Mouse (Mus musculus) lung, postnatal 0 days (tissue): ENCODE data around the gene Wfdc17. TPM values are rescaled to one million over a fixed set of nuclear protein-coding genes. Genes with fewer than 3 reads are reported as not detected.
A peak's percentile ranks its signal among the peaks of the same experiment; 100 is the strongest.

ENCODE experiments used
- ATAC-seq: fragments of 200-750 bp; cut with Nextera tagmentation; 2 replicates; pipeline ENCODE4 v1.8.0; 2017; ENCODE audit warnings: moderate library complexity
- DNase-seq: peaks from one replicate; pipeline ENCODE4 v3.0.0-alpha.2; 2016; ENCODE audit warnings: low spot score
- H3K27ac ChIP-seq: fragments of 300-500 bp; sonication (generic); 2 replicates; pipeline ENCODE4 v1.5.1; 2014; ENCODE audit warnings: antibody characterized with exemption, mild to moderate bottlenecking, low read length, mixed read lengths
- H3K27me3 ChIP-seq: fragments of 300-500 bp; sonication (generic); replicated peaks from 2 replicates; pipeline ENCODE4 v1.6.1; 2014; ENCODE audit warnings: low read length, mixed read lengths; ENCODE audit not compliant: insufficient read depth
- H3K36me3 ChIP-seq: fragments of 300-500 bp; sonication (generic); 2 replicates; pipeline ENCODE4 v1.6.1; 2014; ENCODE audit warnings: low read length, mixed read lengths; ENCODE audit not compliant: insufficient read depth
- H3K4me1 ChIP-seq: fragments of 300-500 bp; sonication (generic); 2 replicates; pipeline ENCODE4 v1.6.1; 2014; ENCODE audit warnings: antibody characterized with exemption, low read depth, low read length, mixed read lengths; ENCODE audit not compliant: insufficient read depth
- H3K4me2 ChIP-seq: fragments of 300-500 bp; sonication (generic); replicated peaks from 2 replicates; pipeline ENCODE4 v1.6.1; 2014; ENCODE audit warnings: low read depth, mild to moderate bottlenecking, low read length, moderate library complexity, mixed read lengths
- H3K4me3 ChIP-seq: fragments of 300-500 bp; sonication (generic); 2 replicates; pipeline ENCODE4 v1.5.1; 2014; ENCODE audit warnings: low read depth, low read length
- H3K9ac ChIP-seq: fragments of 300-500 bp; sonication (generic); replicated peaks from 2 replicates; pipeline ENCODE4 v1.6.1; 2014; ENCODE audit warnings: low read depth, mild to moderate bottlenecking
- H3K9me3 ChIP-seq: fragments of 300-500 bp; sonication (generic); 2 replicates; pipeline ENCODE4 v1.6.1; 2016; ENCODE audit warnings: low read length, mixed read lengths
- CTCF ChIP-seq: IDR thresholded peaks from 2 replicates; pipeline ENCODE4 v1.5.1; 2016; ENCODE audit warnings: antibody characterized with exemption, mild to moderate bottlenecking
- EP300 ChIP-seq: IDR thresholded peaks from 2 replicates; pipeline ENCODE4 v1.6.1; 2016; ENCODE audit warnings: antibody characterized with exemption, mild to moderate bottlenecking, control low read depth
- WGBS: fragments of 180-500 bp; shearing (Covaris S2); extraction: QIAGEN DNeasy Blood & Tissue Kit; methylation state at CpG from one replicate; pipeline ENCODE4 v1.1.7; 2014; 5-methylcytosine and 5-hydroxymethylcytosine counted together
- polyA plus RNA-seq: library from polyadenylated mRNA; unstranded; fragments of >200 nt; fragmentation: Nextera tagmentation; extraction: Ambion mirVana; gene quantifications from 2 replicates; pipeline ENCODE4 v1.2.1, GENCODE M21; 2015

Wfdc17 gene
- polyA plus RNA-seq, 1 experiment from 2014 or later, result 27.1 TPM

- DNase-seq (no peak), ATAC-seq (no peak)
- 68% methylated on average over 2 of the region's 2 CpGs for WGBS
- Histone ChIP-seq H3K4me3 (no peak overlapping the region), H3K4me2 (no peak overlapping the region), H3K4me1 (no peaks in the 10 kb centered on the region), H3K36me3 (no peaks in the 10 kb centered on the region), H3K9ac (no peak overlapping the region), H3K27ac (no peak overlapping the region), H3K9me3 (no peaks in the 10 kb centered on the region), H3K27me3 (no peaks in the 10 kb centered on the region; the same call in 1 of the 2 replicates)
- TF ChIP-seq EP300 (no peak), CTCF (no peak)
Observed at GRCm38 (mm10) chr11:83735881-83736280, 32.1 kb downstream of the Wfdc17 start.

DNA sequence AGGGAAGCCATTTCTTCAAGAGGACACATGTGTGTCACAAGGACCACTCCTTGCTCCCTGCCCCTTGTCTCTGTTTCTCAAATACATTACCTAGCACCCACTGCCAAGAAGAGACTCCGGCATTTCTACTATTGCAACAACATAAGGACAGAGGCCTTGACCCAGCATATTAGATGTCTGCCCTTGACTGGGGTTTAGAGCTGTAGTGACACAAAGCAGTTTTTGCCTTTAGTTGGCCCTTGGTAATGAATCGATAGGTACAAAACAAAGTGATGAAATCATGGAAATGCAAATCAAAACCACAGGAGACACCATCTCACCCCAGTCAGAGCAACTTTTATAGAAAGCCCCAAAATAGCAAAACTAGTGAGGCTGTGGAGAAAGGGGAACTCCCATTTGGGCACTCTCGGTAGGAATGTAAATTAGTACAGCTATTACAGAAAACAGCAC is 33.3 kb downstream of the Wfdc17 start:
- Histone ChIP-seq H3K9ac (no peak overlapping the region), H3K27ac (no peak overlapping the region), H3K4me3 (no peak overlapping the region), H3K4me2 (no peak overlapping the region), H3K27me3 (no peaks in the 10 kb centered on the region), H3K9me3 (no peaks in the 10 kb centered on the region), H3K36me3 (no peaks in the 10 kb centered on the region), H3K4me1 (no peaks in the 10 kb centered on the region)
- ATAC-seq (no peak), DNase-seq (peak; percentile 17)
- 65% methylated on average over 3 of the region's 3 CpGs for WGBS
- TF ChIP-seq EP300 (no peak), CTCF (no peak)

- Histone ChIP-seq H3K4me2 (no peak overlapping the region), H3K27me3 (no peaks in the 10 kb centered on the region), H3K9ac (no peak overlapping the region), H3K9me3 (no peaks in the 10 kb centered on the region), H3K4me3 (no peak overlapping the region), H3K27ac (no peak overlapping the region), H3K4me1 (no peaks in the 10 kb centered on the region), H3K36me3 (no peaks in the 10 kb centered on the region)
- ATAC-seq (no peak), DNase-seq (peak; percentile 80)
- no peak for TF ChIP-seq EP300
- TF ChIP-seq CTCF, result peak; percentile 93
- WGBS, result 19% methylated on average over 5 of the region's 5 CpGs
Observed at GRCm38 (mm10) chr11:83739241-83739640, 35.5 kb downstream of the Wfdc17 start.

GRCm38 (mm10) chr11:83740443-83740991 is 36.7 kb downstream of the Wfdc17 start:
- 37% methylated on average over 4 of the region's 4 CpGs for WGBS
- no peak overlapping the region for H3K4me3 ChIP-seq
- peak; percentile 88 for ATAC-seq
- DNase-seq, result peak; percentile 80
- H3K9me3 ChIP-seq, result no peaks in the 10 kb centered on the region
- H3K27ac ChIP-seq, result peak overlapping the region; percentile 26; the same call in 1 of the 2 replicates
- TF ChIP-seq EP300, result peak; percentile 70
- no peak for TF ChIP-seq CTCF
- H3K9ac ChIP-seq, result no peak overlapping the region
- no peak overlapping the region for H3K4me2 ChIP-seq
- H3K36me3 ChIP-seq, result no peaks in the 10 kb centered on the region
- H3K27me3 ChIP-seq, result no peaks in the 10 kb centered on the region
- H3K4me1 ChIP-seq, result no peaks in the 10 kb centered on the region

DNA sequence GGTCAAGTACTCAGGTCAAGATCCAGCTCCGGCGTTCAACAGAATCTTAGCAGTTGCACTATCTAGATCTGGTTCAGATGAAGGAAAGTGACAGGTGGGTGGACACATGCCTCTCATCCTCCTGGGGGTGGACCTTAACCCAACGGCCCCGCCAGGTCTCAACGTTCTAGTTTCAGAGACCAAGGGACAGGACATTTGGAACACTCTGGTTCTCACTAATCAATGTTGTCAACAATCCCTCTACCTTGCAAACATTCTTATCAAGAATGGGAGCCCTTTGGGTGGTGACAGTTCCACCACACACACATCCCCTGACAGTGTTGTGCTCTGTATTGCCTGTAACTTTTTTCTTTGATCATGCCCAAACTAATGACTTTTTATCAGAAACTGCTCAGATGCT is 38.0 kb downstream of the Wfdc17 start:
- Histone ChIP-seq H3K9ac (no peak overlapping the region), H3K4me2 (no peak overlapping the region), H3K36me3 (no peaks in the 10 kb centered on the region), H3K27me3 (no peaks in the 10 kb centered on the region), H3K4me3 (no peak overlapping the region), H3K9me3 (no peaks in the 10 kb centered on the region), H3K4me1 (no peaks in the 10 kb centered on the region), H3K27ac (no peak overlapping the region)
- DNase-seq (no peak), ATAC-seq (no peak)
- TF ChIP-seq CTCF (no peak), EP300 (no peak)
- 50% methylated on average over 5 of the region's 5 CpGs for WGBS

DNA sequence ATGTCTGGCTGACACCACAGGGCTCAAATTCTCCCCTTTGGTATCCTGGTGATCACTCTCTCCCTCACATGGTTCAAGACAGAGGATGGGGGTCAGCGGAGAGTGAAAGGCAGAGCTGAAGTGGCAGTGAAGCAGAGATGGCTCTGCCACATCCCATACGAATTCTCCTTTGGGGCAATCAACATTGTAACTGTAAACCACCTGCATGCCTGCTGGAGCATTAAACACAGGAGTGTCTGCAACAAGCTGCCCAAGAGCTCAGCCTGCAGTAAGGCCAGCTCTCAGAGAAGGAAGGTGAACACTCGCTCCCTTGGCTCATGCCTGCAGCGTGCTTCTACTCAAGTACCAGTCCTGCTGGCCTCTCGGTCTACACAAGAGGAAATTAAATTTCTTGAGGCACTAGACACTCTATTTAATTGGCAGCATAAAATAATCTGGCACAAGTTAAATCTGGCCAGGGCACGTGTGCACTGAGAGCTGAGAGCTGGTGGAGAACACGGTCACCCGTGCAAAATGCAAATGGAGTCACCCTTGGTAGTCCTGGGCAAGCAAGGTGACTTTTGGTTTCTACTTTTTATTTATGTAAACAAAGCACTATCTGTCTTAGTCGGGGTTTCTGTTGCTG is 39.1 kb downstream of the Wfdc17 start:
- H3K9ac ChIP-seq, result no peak overlapping the region
- ATAC-seq (no peak), DNase-seq (peak; percentile 18)
- 50% methylated on average over 9 of the region's 9 CpGs for WGBS
- H3K4me1 ChIP-seq, result no peaks in the 10 kb centered on the region
- no peaks in the 10 kb centered on the region for H3K36me3 ChIP-seq
- no peak overlapping the region for H3K27ac ChIP-seq
- H3K4me2 ChIP-seq, result no peak overlapping the region
- TF ChIP-seq CTCF (no peak), EP300 (no peak)
- no peaks in the 10 kb centered on the region for H3K9me3 ChIP-seq
- H3K4me3 ChIP-seq, result no peak overlapping the region
- no peaks in the 10 kb centered on the region for H3K27me3 ChIP-seq
